Comparison of ENCODE assay signal across 13 mouse cellular contexts in the genomic region with DNA sequence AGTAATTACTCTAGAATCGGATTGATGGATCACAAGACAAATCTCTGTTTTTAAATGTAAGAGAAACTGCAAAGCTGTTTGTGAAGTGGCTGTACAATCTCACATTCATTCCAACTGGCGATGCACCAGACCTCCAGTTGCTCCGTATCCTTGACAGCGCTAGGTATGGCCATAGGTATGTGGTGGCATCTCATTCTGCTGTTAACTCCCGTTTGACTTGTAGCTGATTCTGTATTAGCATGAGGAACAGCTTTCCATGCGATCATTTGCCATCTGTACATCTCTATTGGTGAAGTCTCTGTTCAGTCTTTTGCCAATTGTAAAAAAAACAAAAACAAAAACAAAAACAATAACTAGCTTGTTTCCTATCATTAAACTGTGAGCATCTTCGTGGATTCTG.
"Had no signal": no experiment of that assay in that cellular context is flagged by ENCODE, and none has a peak within 500 bp of the region (broad histone marks: within the 10 kb centered on the region; RNA-seq: fewer than 3 reads in every experiment).

No protein-coding gene starts in this region.

- H3K9me3 ChIP-seq: kidney, embryonic 15.5 days; limb, embryonic 10.5 days; liver, embryonic 15.5 days; midbrain, embryonic 13.5 days; neural tube, embryonic 12.5 days; stomach, embryonic 15.5 days had no signal

- H3K27me3 ChIP-seq: kidney, embryonic 15.5 days; liver, embryonic 15.5 days; neural tube, embryonic 12.5 days; stomach, embryonic 15.5 days had no signal

- H3K9ac ChIP-seq: kidney, embryonic 15.5 days; liver, embryonic 15.5 days; midbrain, embryonic 13.5 days; neural tube, embryonic 12.5 days; stomach, embryonic 15.5 days had no signal

- ATAC-seq: lung, postnatal 0 days; midbrain, embryonic 13.5 days had no signal

- DNase-seq: kidney, postnatal 14 days; lung, adult 2 months; lung, postnatal 36 days; right cerebral cortex, postnatal 14 days; thymus, postnatal 36 days had no signal

- H3K27ac ChIP-seq: limb, embryonic 10.5 days; liver, embryonic 15.5 days; midbrain, embryonic 13.5 days; neural tube, embryonic 12.5 days; stomach, embryonic 15.5 days had no signal

- H3K4me3 ChIP-seq: kidney, embryonic 15.5 days; limb, embryonic 10.5 days; liver, embryonic 15.5 days; midbrain, embryonic 13.5 days; neural tube, embryonic 12.5 days; stomach, embryonic 15.5 days had no signal

- H3K36me3 ChIP-seq: kidney, embryonic 15.5 days; limb, embryonic 10.5 days; liver, embryonic 15.5 days; midbrain, embryonic 13.5 days; neural tube, embryonic 12.5 days; stomach, embryonic 15.5 days had no signal

- H3K4me1 ChIP-seq: liver, embryonic 15.5 days; stomach, embryonic 15.5 days had no signal

- H3K4me2 ChIP-seq: kidney, embryonic 15.5 days; liver, embryonic 11.5 days; liver, embryonic 15.5 days; midbrain, embryonic 13.5 days; neural tube, embryonic 12.5 days; stomach, embryonic 15.5 days had no signal
